Comparison of ENCODE assay signal across 8 mouse cellular contexts in genomic region chr16:31070358-31071133, GRCm38 (mm10). TPM values are rescaled to one million over a fixed set of nuclear protein-coding genes. Genes with fewer than 3 reads are reported as not detected.
DNase-seq lines count a peak whose midpoint lies in the region; ATAC-seq lines count a peak whose summit lies in the region.

No protein-coding gene starts in this region.

- H3K27me3 ChIP-seq in intestine, embryonic 15.5 days (replicated peaks): no peaks in the 10 kb centered on the region

- peaks cover 12% of the 10 kb centered on the region for H3K4me1 ChIP-seq in intestine, embryonic 15.5 days (replicated peaks)

- 14% methylated on average over 21 of the region's 21 CpGs for WGBS in intestine, embryonic 15.5 days

- peak; percentile 81 for ATAC-seq in intestine, embryonic 15.5 days
- peak; percentile 83 for ATAC-seq in megakaryocyte-erythroid progenitor cell, adult 5-6 weeks (replicated peaks; ENCODE audit: low FRiP score, low TSS enrichment, poor library complexity, severe bottlenecking)

- intact Hi-C loops in gastrocnemius, postnatal 36 days (cut with DNase I): loop anchor here (1.0 kb wide), 1 partner anchor 473 kb away; no protein-coding TSS in a partner anchor
- intact Hi-C loops in left cerebral cortex, postnatal 14 days (cut with DNase I): loop anchor here (1.0 to 10.0 kb wide), 2 partner anchors 284 to 473 kb away; no protein-coding TSS in a partner anchor

- peak; percentile 90 for DNase-seq in adipocyte (ENCODE audit: low spot score)
- DNase-seq in embryo, embryonic 10 days (ENCODE audit: low spot score): peak; percentile 95
- DNase-seq in gastrocnemius, postnatal 36 days: peak; percentile 81 to 84
- DNase-seq in left cerebral cortex, postnatal 14 days (ENCODE audit: low spot score in 2 of 2): peak; percentile 82 to 88
- DNase-seq in right cerebral cortex, postnatal 14 days: peak; percentile 90
- DNase-seq in urinary bladder, postnatal 14 days (ENCODE audit: low spot score): peak; percentile 84

- H3K4me3 ChIP-seq in intestine, embryonic 15.5 days (replicated peaks): 0 out of 2 replicates have a peak overlapping the region, but pooled peaks have one; percentile 4

- no peaks in the 10 kb centered on the region for H3K9me3 ChIP-seq in intestine, embryonic 15.5 days

- peak overlapping the region; percentile 52 for H3K4me2 ChIP-seq in intestine, embryonic 15.5 days (replicated peaks)

- H3K27ac ChIP-seq in intestine, embryonic 15.5 days: no peak overlapping the region

- H3K9ac ChIP-seq in intestine, embryonic 15.5 days: 0 out of 2 replicates have a peak overlapping the region, but pooled peaks have one; percentile 26

- no peaks in the 10 kb centered on the region for H3K36me3 ChIP-seq in intestine, embryonic 15.5 days

RNA-seq across cellular contexts. Expression of gene Xxylt1, which starts 10.7 kb away (rescaled TPM):
- 1 to 10 TPM; 2.6 to 2.9 TPM for total RNA-seq in gastrocnemius, postnatal 36 days (2021)
- polyA plus RNA-seq in intestine, embryonic 15.5 days (2015; fragmentation: Nextera tagmentation; extraction: Ambion mirVana): 14.5 and 17.5 TPM in 2 replicates
- 10 to 100 TPM; 20.4 to 21.3 TPM for total RNA-seq in left cerebral cortex, postnatal 14 days (2021)
- 6.1 and 18.1 TPM in 2 replicates for total RNA-seq in megakaryocyte-erythroid progenitor cell, adult 5-6 weeks (2014; fragmentation: Nextera tagmentation)
- 6.9 and 8.5 TPM in 2 replicates for total RNA-seq in megakaryocyte-erythroid progenitor cell, adult 5-6 weeks (2017)
